Mouse (Mus musculus): Measurements from ENCODE around the gene Klc2. TPM values are rescaled to one million over a fixed set of nuclear protein-coding genes. Genes with fewer than 3 reads are reported as not detected.
A peak's percentile ranks its signal among the peaks of the same experiment; 100 is the strongest.

The Klc2 gene
- polyA plus RNA-seq, 1 experiment: 21.9 TPM

GRCm38 (mm10) chr19:5068570-5069234 is 49.7 kb downstream of the Klc2 start:
- 58% methylated on average over 21 of the region's 21 CpGs for WGBS
- H3K27ac ChIP-seq (ENCODE audit: control insufficient read depth, insufficient read depth, low read depth, low read length, poor library complexity): no peak overlapping the region
- TF ChIP-seq POLR2A (IDR thresholded peaks at IDR 0.05; ENCODE audit: borderline replicate concordance, control insufficient read depth, low read depth, low read length): no peak
- no peak for TF ChIP-seq CTCF (IDR thresholded peaks at IDR 0.05; ENCODE audit: control insufficient read depth, insufficient read depth, low read length)
- no peak overlapping the region for H3K4me3 ChIP-seq (replicated peaks; ENCODE audit: control insufficient read depth, low read depth, low read length)
- H3K4me1 ChIP-seq (ENCODE audit: control insufficient read depth, insufficient read depth, low read length): peaks cover 3% of the 10 kb centered on the region

- Histone ChIP-seq H3K4me3 (replicated peaks; ENCODE audit: control insufficient read depth, low read depth, low read length) (no peak within 1 kb of the TSS), H3K27ac (ENCODE audit: control insufficient read depth, insufficient read depth, low read depth, low read length, poor library complexity) (peak within 1 kb of the TSS; percentile 28; the same call in 1 of the 2 replicates), H3K4me1 (ENCODE audit: control insufficient read depth, insufficient read depth, low read length) (peaks cover 3% of the 10 kb centered on the region)
- 6% methylated on average over 56 of the region's 56 CpGs for WGBS
- TF ChIP-seq CTCF (IDR thresholded peaks at IDR 0.05; ENCODE audit: control insufficient read depth, insufficient read depth, low read length): no peak
- TF ChIP-seq POLR2A (IDR thresholded peaks at IDR 0.05; ENCODE audit: borderline replicate concordance, control insufficient read depth, low read depth, low read length): no peak
Observed at GRCm38 (mm10) chr19:5067867-5068569, 50.3 kb downstream of the Klc2 start, which contains the start of gene Cd248. Cd248 (plus strand) TSS chr19:5068078.

GRCm38 (mm10) chr19:5067040-5067799 is 51.1 kb downstream of the Klc2 start:
- no peak for TF ChIP-seq CTCF (IDR thresholded peaks at IDR 0.05; ENCODE audit: control insufficient read depth, insufficient read depth, low read length)
- no peak for TF ChIP-seq POLR2A (IDR thresholded peaks at IDR 0.05; ENCODE audit: borderline replicate concordance, control insufficient read depth, low read depth, low read length)
- peaks cover 1% of the 10 kb centered on the region; the same call in 1 of the 2 replicates for H3K4me1 ChIP-seq (ENCODE audit: control insufficient read depth, insufficient read depth, low read length)
- H3K27ac ChIP-seq (ENCODE audit: control insufficient read depth, insufficient read depth, low read depth, low read length, poor library complexity): no peak overlapping the region
- WGBS: 8% methylated on average over 15 of the region's 15 CpGs
- no peak overlapping the region for H3K4me3 ChIP-seq (replicated peaks; ENCODE audit: control insufficient read depth, low read depth, low read length)

- Histone ChIP-seq H3K4me3 (replicated peaks; ENCODE audit: control insufficient read depth, low read depth, low read length) (no peak overlapping the region), H3K27ac (ENCODE audit: control insufficient read depth, insufficient read depth, low read depth, low read length, poor library complexity) (no peak overlapping the region), H3K4me1 (ENCODE audit: control insufficient read depth, insufficient read depth, low read length) (peaks cover 1% of the 10 kb centered on the region; the same call in 1 of the 2 replicates)
- WGBS: 68% methylated on average over 7 of the region's 7 CpGs
- TF ChIP-seq POLR2A (IDR thresholded peaks at IDR 0.05; ENCODE audit: borderline replicate concordance, control insufficient read depth, low read depth, low read length) (no peak), CTCF (IDR thresholded peaks at IDR 0.05; ENCODE audit: control insufficient read depth, insufficient read depth, low read length) (no peak)
Observed at GRCm38 (mm10) chr19:5065104-5065503, 53.3 kb downstream of the Klc2 start.

GRCm38 (mm10) chr19:5062446-5062845 is 55.9 kb downstream of the Klc2 start:
- TF ChIP-seq CTCF (IDR thresholded peaks at IDR 0.05; ENCODE audit: control insufficient read depth, insufficient read depth, low read length) (no peak), POLR2A (IDR thresholded peaks at IDR 0.05; ENCODE audit: borderline replicate concordance, control insufficient read depth, low read depth, low read length) (no peak)

GRCm38 (mm10) chr19:5062041-5062440 is 56.3 kb downstream of the Klc2 start:
- 74% methylated on average over 5 of the region's 5 CpGs for WGBS
- no peaks in the 10 kb centered on the region for H3K4me1 ChIP-seq (ENCODE audit: control insufficient read depth, insufficient read depth, low read length)
- H3K27ac ChIP-seq (ENCODE audit: control insufficient read depth, insufficient read depth, low read depth, low read length, poor library complexity): no peak overlapping the region
- no peak for TF ChIP-seq CTCF (IDR thresholded peaks at IDR 0.05; ENCODE audit: control insufficient read depth, insufficient read depth, low read length)
- no peak for TF ChIP-seq POLR2A (IDR thresholded peaks at IDR 0.05; ENCODE audit: borderline replicate concordance, control insufficient read depth, low read depth, low read length)
- H3K4me3 ChIP-seq (replicated peaks; ENCODE audit: control insufficient read depth, low read depth, low read length): no peak overlapping the region

More at GRCm38 (mm10) chr19:5062446-5062845, 55.9 kb downstream of the Klc2 start:
- H3K4me3 ChIP-seq (replicated peaks; ENCODE audit: control insufficient read depth, low read depth, low read length): no peak overlapping the region
- 88% methylated on average over 6 of the region's 6 CpGs for WGBS
- no peaks in the 10 kb centered on the region for H3K4me1 ChIP-seq (ENCODE audit: control insufficient read depth, insufficient read depth, low read length)
- no peak overlapping the region for H3K27ac ChIP-seq (ENCODE audit: control insufficient read depth, insufficient read depth, low read depth, low read length, poor library complexity)

- no peak overlapping the region for H3K4me3 ChIP-seq (replicated peaks; ENCODE audit: control insufficient read depth, low read depth, low read length)
- no peak overlapping the region for H3K27ac ChIP-seq (ENCODE audit: control insufficient read depth, insufficient read depth, low read depth, low read length, poor library complexity)
- no peaks in the 10 kb centered on the region for H3K4me1 ChIP-seq (ENCODE audit: control insufficient read depth, insufficient read depth, low read length)
- 67% methylated on average over 5 of the region's 5 CpGs for WGBS
- TF ChIP-seq POLR2A (IDR thresholded peaks at IDR 0.05; ENCODE audit: borderline replicate concordance, control insufficient read depth, low read depth, low read length) (no peak), CTCF (IDR thresholded peaks at IDR 0.05; ENCODE audit: control insufficient read depth, insufficient read depth, low read length) (no peak)
Observed at GRCm38 (mm10) chr19:5060365-5061330, 57.7 kb downstream of the Klc2 start.
